Mouse (Mus musculus) forebrain, embryonic 11.5 days (tissue): ENCODE measurements around the gene Supt3. TPM values are rescaled to one million over a fixed set of nuclear protein-coding genes. Genes with fewer than 3 reads are reported as not detected.

ENCODE experiments used
- ATAC-seq: fragments of 200-750 bp; cut with Nextera tagmentation; replicated peaks from 2 replicates; pipeline ENCODE4 v1.8.0; 2017; ENCODE audit warnings: moderate TSS enrichment; ENCODE audit not compliant: low FRiP score
- DNase-seq: peaks from one replicate; pipeline ENCODE4 v3.0.0-alpha.2; 2017; ENCODE audit warnings: low spot score
- H3K27ac ChIP-seq: fragments of 300-500 bp; sonication (generic); 2 replicates; pipeline ENCODE4 v1.5.1; 2014; ENCODE audit warnings: low read depth, low read length
- H3K27me3 ChIP-seq: fragments of 300-500 bp; sonication (generic); 2 replicates; pipeline ENCODE4 v1.6.1; 2014; ENCODE audit warnings: mild to moderate bottlenecking, low read length, mixed read lengths; ENCODE audit not compliant: control insufficient read depth, insufficient read depth
- H3K36me3 ChIP-seq: fragments of 300-500 bp; sonication (generic); 2 replicates; pipeline ENCODE4 v1.6.1; 2014; ENCODE audit warnings: mild to moderate bottlenecking, low read length, moderate library complexity, mixed read lengths; ENCODE audit not compliant: control insufficient read depth, insufficient read depth
- H3K4me1 ChIP-seq: fragments of 300-500 bp; sonication (generic); replicated peaks from 2 replicates; pipeline ENCODE4 v1.6.1; 2014; ENCODE audit warnings: low read length, mixed read lengths; ENCODE audit not compliant: control insufficient read depth, insufficient read depth
- H3K4me2 ChIP-seq: fragments of 300-500 bp; sonication (generic); 2 replicates; pipeline ENCODE4 v1.6.1; 2014; ENCODE audit warnings: low read depth, mild to moderate bottlenecking, low read length, moderate library complexity, mixed read lengths; ENCODE audit not compliant: severe bottlenecking
- H3K4me3 ChIP-seq: fragments of 300-500 bp; sonication (generic); 2 replicates; pipeline ENCODE4 v1.5.1; 2014; ENCODE audit warnings: low read depth, low read length
- H3K9ac ChIP-seq: fragments of 300-500 bp; sonication (generic); 2 replicates; pipeline ENCODE4 v1.6.1; 2014; ENCODE audit warnings: low read length
- H3K9me3 ChIP-seq: fragments of 300-500 bp; sonication (generic); 2 replicates; pipeline ENCODE4 v1.6.1; 2016; ENCODE audit warnings: low read length, mixed read lengths; ENCODE audit not compliant: control insufficient read depth
- WGBS: fragments of 180-500 bp; shearing (Covaris S2); extraction: QIAGEN DNeasy Blood & Tissue Kit; methylation state at CpG from one replicate; pipeline ENCODE4 v1.1.7; 2014; 5-methylcytosine and 5-hydroxymethylcytosine counted together
- polyA plus RNA-seq: library from polyadenylated mRNA; unstranded; fragments of >200 nt; fragmentation: Nextera tagmentation; extraction: Ambion mirVana; gene quantifications from 2 replicates; pipeline ENCODE4 v1.2.1, GENCODE M21; 2014

Gene Supt3
- polyA plus RNA-seq, 1 experiment from 2014 or later: 24.9 TPM

GRCm38 (mm10) chr17:44792218-44792917 lies 15.4 kb downstream of the Supt3 start:
- Histone ChIP-seq H3K9me3 (no peaks in the 10 kb centered on the region; the same call in 1 of the 2 replicates), H3K4me1 (no peaks in the 10 kb centered on the region), H3K4me3 (no peak overlapping the region), H3K4me2 (no peak overlapping the region), H3K27ac (no peak overlapping the region), H3K9ac (no peak overlapping the region), H3K27me3 (no peaks in the 10 kb centered on the region), H3K36me3 (no peaks in the 10 kb centered on the region)
- DNase-seq (no peak), ATAC-seq (no peak)
- WGBS: 95% methylated on average over 12 of the region's 12 CpGs

- ATAC-seq: no peak
- Histone ChIP-seq H3K9ac (no peak overlapping the region), H3K4me2 (no peak overlapping the region), H3K27ac (no peak overlapping the region), H3K4me1 (no peaks in the 10 kb centered on the region), H3K36me3 (no peaks in the 10 kb centered on the region), H3K4me3 (no peak overlapping the region), H3K27me3 (no peaks in the 10 kb centered on the region), H3K9me3 (no peaks in the 10 kb centered on the region)
- 49% methylated on average over 3 of the region's 3 CpGs for WGBS
- DNase-seq: no peak
Observed at GRCm38 (mm10) chr17:44797331-44797730, 20.4 kb downstream of the Supt3 start.

- no peak overlapping the region for H3K4me3 ChIP-seq
- H3K4me1 ChIP-seq: no peaks in the 10 kb centered on the region
- H3K36me3 ChIP-seq: no peaks in the 10 kb centered on the region
- no peaks in the 10 kb centered on the region for H3K9me3 ChIP-seq
- H3K27ac ChIP-seq: no peak overlapping the region
- H3K9ac ChIP-seq: no peak overlapping the region
- ATAC-seq (no peak), DNase-seq (no peak)
- H3K4me2 ChIP-seq: no peak overlapping the region
- no peaks in the 10 kb centered on the region for H3K27me3 ChIP-seq
- WGBS: 95% methylated on average over 1 of the region's 1 CpGs
Observed at GRCm38 (mm10) chr17:44807031-44807430, 30.1 kb downstream of the Supt3 start.

- whole genome bisulfite sequencing: 19% methylated on average over 3 of the region's 3 CpGs
- DNase-seq: no peak
- no peak for ATAC-seq
- H3K9ac ChIP-seq: no peak within 1 kb of the TSS
- no peak within 1 kb of the TSS for H3K4me2 ChIP-seq
- no peaks in the 10 kb centered on the region for H3K9me3 ChIP-seq
- no peaks in the 10 kb centered on the region for H3K36me3 ChIP-seq
- no peaks in the 10 kb centered on the region for H3K27me3 ChIP-seq
- no peak within 1 kb of the TSS for H3K27ac ChIP-seq
- no peak within 1 kb of the TSS for H3K4me3 ChIP-seq
- no peaks in the 10 kb centered on the region for H3K4me1 ChIP-seq
Observed at GRCm38 (mm10) chr17:44814508-44815175, 37.7 kb downstream of the Supt3 start, which contains the start of gene Runx2. Gene Runx2, minus strand, starts transcription at chr17:44814797.

GRCm38 (mm10) chr17:44818825-44819224 lies 41.9 kb downstream of the Supt3 start:
- Histone ChIP-seq H3K9ac (no peak overlapping the region), H3K27ac (no peak overlapping the region), H3K9me3 (no peaks in the 10 kb centered on the region), H3K27me3 (no peaks in the 10 kb centered on the region), H3K4me2 (no peak overlapping the region), H3K4me1 (no peaks in the 10 kb centered on the region), H3K4me3 (no peak overlapping the region), H3K36me3 (no peaks in the 10 kb centered on the region)
- DNase-seq: no peak
- ATAC-seq: no peak
- 89% methylated on average over 2 of the region's 2 CpGs for WGBS

GRCm38 (mm10) chr17:44819816-44820215 lies 42.9 kb downstream of the Supt3 start:
- no peak overlapping the region for H3K4me2 ChIP-seq
- ATAC-seq (no peak), DNase-seq (no peak)
- no peak overlapping the region for H3K27ac ChIP-seq
- H3K4me3 ChIP-seq: no peak overlapping the region
- WGBS: 79% methylated on average over 4 of the region's 4 CpGs
- H3K9me3 ChIP-seq: no peaks in the 10 kb centered on the region
- no peaks in the 10 kb centered on the region for H3K36me3 ChIP-seq
- no peak overlapping the region for H3K9ac ChIP-seq
- no peaks in the 10 kb centered on the region for H3K27me3 ChIP-seq
- no peaks in the 10 kb centered on the region for H3K4me1 ChIP-seq

- no peak overlapping the region for H3K4me3 ChIP-seq
- 86% methylated on average over 5 of the region's 5 CpGs for WGBS
- no peaks in the 10 kb centered on the region for H3K36me3 ChIP-seq
- H3K9ac ChIP-seq: no peak overlapping the region
- H3K4me1 ChIP-seq: no peaks in the 10 kb centered on the region
- no peaks in the 10 kb centered on the region for H3K27me3 ChIP-seq
- H3K27ac ChIP-seq: no peak overlapping the region
- H3K9me3 ChIP-seq: no peaks in the 10 kb centered on the region
- ATAC-seq: no peak
- DNase-seq: no peak
- no peak overlapping the region for H3K4me2 ChIP-seq
Observed at GRCm38 (mm10) chr17:44821940-44822339, 45.0 kb downstream of the Supt3 start.

GRCm38 (mm10) chr17:44827124-44827523 lies 50.2 kb downstream of the Supt3 start:
- H3K4me2 ChIP-seq: no peak overlapping the region
- H3K27ac ChIP-seq: no peak overlapping the region
- DNase-seq: no peak
- no peaks in the 10 kb centered on the region for H3K36me3 ChIP-seq
- no peak overlapping the region for H3K9ac ChIP-seq
- no peak overlapping the region for H3K4me3 ChIP-seq
- 88% methylated on average over 3 of the region's 3 CpGs for WGBS
- H3K4me1 ChIP-seq: no peaks in the 10 kb centered on the region
- H3K9me3 ChIP-seq: no peaks in the 10 kb centered on the region
- H3K27me3 ChIP-seq: no peaks in the 10 kb centered on the region
- no peak for ATAC-seq

- Histone ChIP-seq H3K27ac (no peak overlapping the region), H3K4me2 (no peak overlapping the region), H3K36me3 (no peaks in the 10 kb centered on the region), H3K4me3 (no peak overlapping the region), H3K4me1 (no peaks in the 10 kb centered on the region), H3K27me3 (no peaks in the 10 kb centered on the region), H3K9me3 (no peaks in the 10 kb centered on the region), H3K9ac (no peak overlapping the region)
- WGBS: 82% methylated on average over 4 of the region's 4 CpGs
- no peak for ATAC-seq
- no peak for DNase-seq
Observed at GRCm38 (mm10) chr17:44827964-44828363, 51.0 kb downstream of the Supt3 start.
